Mouse (Mus musculus) myocyte (in vitro differentiated cells): Measurements from ENCODE around the gene 4930402F06Rik. TPM values are rescaled to one million over a fixed set of nuclear protein-coding genes. Genes with fewer than 3 reads are reported as not detected.

ENCODE experiments used
- H3K27me3 ChIP-seq: one replicate; pipeline ENCODE4 v1.6.1; 2011; ENCODE audit not compliant: control insufficient read depth, insufficient read depth, insufficient read length
- H3K36me3 ChIP-seq: one replicate; pipeline ENCODE4 v1.6.1; 2011; ENCODE audit not compliant: control insufficient read depth, insufficient read depth
- H3K4me2 ChIP-seq: one replicate; pipeline ENCODE4 v1.6.1; 2011; ENCODE audit warnings: low read depth, control low read depth
- H3K4me3 ChIP-seq: one replicate; pipeline ENCODE4 v1.5.1; 2011; ENCODE audit warnings: mild to moderate bottlenecking, control low read depth, moderate library complexity
- H3K79me2 ChIP-seq: one replicate; pipeline ENCODE4 v1.6.1; 2011; ENCODE audit not compliant: control insufficient read depth, insufficient read depth
- H3ac ChIP-seq: one replicate; pipeline ENCODE4 v1.6.1; 2011; ENCODE audit not compliant: control insufficient read depth, insufficient read length
- CEBPB ChIP-seq: IDR thresholded peaks from 2 replicates; pipeline ENCODE4 v1.6.1; 2011; ENCODE audit warnings: mild to moderate bottlenecking, moderate library complexity; ENCODE audit not compliant: poor library complexity, insufficient read depth, severe bottlenecking
- E2F4 ChIP-seq: IDR thresholded peaks from one replicate; pipeline ENCODE4 v1.6.1; 2011; ENCODE audit warnings: mild to moderate bottlenecking, control low read depth, moderate library complexity; ENCODE audit not compliant: insufficient read depth
- MAX ChIP-seq: IDR thresholded peaks from one replicate; pipeline ENCODE4 v1.6.1; 2011; ENCODE audit warnings: low read depth, mild to moderate bottlenecking, control low read depth
- MYOD1 ChIP-seq, 3 experiments: IDR thresholded peaks; one replicate each; pipeline ENCODE4 v1.6.1; 2011; ENCODE audit warnings: control low read depth in 2 of 3, low read depth in 2 of 3, mild to moderate bottlenecking in 2 of 3, moderate library complexity in 1 of 3; ENCODE audit not compliant: insufficient read length in 2 of 3, control insufficient read depth in 1 of 3
- MYOG ChIP-seq, 3 experiments: IDR thresholded peaks; one replicate each; pipeline ENCODE4 v1.6.1; 2011; ENCODE audit warnings: control low read depth in 2 of 3, low read depth in 2 of 3, mild to moderate bottlenecking in 2 of 3; ENCODE audit not compliant: insufficient read length in 2 of 3, control insufficient read depth in 1 of 3, insufficient read depth in 1 of 3
- POLR2A ChIP-seq: IDR thresholded peaks from one replicate; pipeline ENCODE4 v1.6.1; 2011; ENCODE audit warnings: low read depth, mild to moderate bottlenecking, control low read depth, moderate library complexity; ENCODE audit not compliant: insufficient read length
- POLR2AphosphoS2 ChIP-seq: IDR thresholded peaks from one replicate; pipeline ENCODE4 v1.6.1; 2011; ENCODE audit warnings: low read depth, control low read depth; ENCODE audit not compliant: insufficient read length
- REST ChIP-seq: IDR thresholded peaks from one replicate; pipeline ENCODE4 v1.6.1; 2011; ENCODE audit warnings: mild to moderate bottlenecking, control low read depth, moderate library complexity; ENCODE audit not compliant: insufficient read depth, insufficient read length
- SRF ChIP-seq: IDR thresholded peaks from one replicate; pipeline ENCODE4 v1.6.1; 2011; ENCODE audit warnings: low read depth; ENCODE audit not compliant: control insufficient read depth, insufficient read length
- TCF12 ChIP-seq: IDR thresholded peaks from one replicate; pipeline ENCODE4 v1.6.1; 2011; ENCODE audit warnings: mild to moderate bottlenecking, control low read depth; ENCODE audit not compliant: poor library complexity, insufficient read depth, severe bottlenecking
- TCF3 ChIP-seq: IDR thresholded peaks from one replicate; pipeline ENCODE4 v1.6.1; 2011; ENCODE audit warnings: low read depth, control low read depth; ENCODE audit not compliant: insufficient read length
- USF1 ChIP-seq: IDR thresholded peaks from one replicate; pipeline ENCODE4 v1.6.1; 2011; ENCODE audit warnings: low read depth, mild to moderate bottlenecking, control low read depth, moderate library complexity
- polyA plus RNA-seq: library from polyadenylated mRNA; unstranded; fragments of >200 nt; fragmentation: generic; extraction: Trizol; gene quantifications from one replicate; pipeline ENCODE4 v1.2.1, GENCODE M21; 2012; ENCODE audit warnings: missing spikeins

The 4930402F06Rik gene
- polyA plus RNA-seq, 1 experiment, result not detected

GRCm38 (mm10) chr2:35337419-35337818, 59.6 kb downstream of the 4930402F06Rik start:
- Histone ChIP-seq H3K27me3 (no peaks in the 10 kb centered on the region), H3K4me3 (peak overlapping the region; percentile 82), H3K36me3 (peaks cover 2% of the 10 kb centered on the region), H3K79me2 (peaks cover 39% of the 10 kb centered on the region), H3ac (no peak overlapping the region), H3K4me2 (peak overlapping the region; percentile 99)
- no peak for TF ChIP-seq REST
- no peak for TF ChIP-seq TCF3
- TF ChIP-seq MYOG (IDR thresholded peaks at IDR 0.05; ENCODE audit: control insufficient read depth in 1 of 3, insufficient read depth in 1 of 3, insufficient read length in 2 of 3, low read depth in 2 of 3), result no peak
- no peak for TF ChIP-seq E2F4
- TF ChIP-seq POLR2AphosphoS2, result no peak
- TF ChIP-seq CEBPB, result no peak
- no peak for TF ChIP-seq USF1
- no peak for TF ChIP-seq POLR2A
- no peak for TF ChIP-seq MAX
- no peak for TF ChIP-seq TCF12
- TF ChIP-seq SRF, result no peak
- TF ChIP-seq MYOD1 (IDR thresholded peaks at IDR 0.05; ENCODE audit: control insufficient read depth in 1 of 3, insufficient read length in 2 of 3, low read depth in 2 of 3), result no peak

GRCm38 (mm10) chr2:35336388-35337280, 60.3 kb downstream of the 4930402F06Rik start, which contains the start of gene Stom:
Stom (minus strand) TSS chr2:35336976.
- peak within 1 kb of the TSS; percentile 82 for H3K4me3 ChIP-seq
- H3K79me2 ChIP-seq, result peaks cover 47% of the 10 kb centered on the region
- peak within 1 kb of the TSS; percentile 99 for H3K4me2 ChIP-seq
- peaks cover 9% of the 10 kb centered on the region for H3K36me3 ChIP-seq
- H3K27me3 ChIP-seq, result no peaks in the 10 kb centered on the region
- peak in 1 of 3 experiments; percentile 25 for TF ChIP-seq MYOG (IDR thresholded peaks at IDR 0.05; ENCODE audit: control insufficient read depth in 1 of 3, insufficient read depth in 1 of 3, insufficient read length in 2 of 3, low read depth in 2 of 3)
- TF ChIP-seq MYOD1 (IDR thresholded peaks at IDR 0.05; ENCODE audit: control insufficient read depth in 1 of 3, insufficient read length in 2 of 3, low read depth in 2 of 3), result peak in 1 of 3 experiments; percentile 32
- no peak for TF ChIP-seq E2F4
- peak; percentile 84 for TF ChIP-seq POLR2AphosphoS2
- TF ChIP-seq REST, result no peak
- TF ChIP-seq USF1, result peak; percentile 16
- TF ChIP-seq POLR2A, result peak; percentile 91
- peak; percentile 49 for TF ChIP-seq SRF
- no peak for TF ChIP-seq TCF3
- H3ac ChIP-seq, result peak within 1 kb of the TSS; percentile 33

- Histone ChIP-seq H3K79me2 (peaks cover 56% of the 10 kb centered on the region), H3ac (no peak overlapping the region), H3K36me3 (peaks cover 10% of the 10 kb centered on the region), H3K27me3 (no peaks in the 10 kb centered on the region), H3K4me3 (peak overlapping the region; percentile 82), H3K4me2 (peak overlapping the region; percentile 97)
- TF ChIP-seq REST (no peak), MYOD1 (IDR thresholded peaks at IDR 0.05; ENCODE audit: control insufficient read depth in 1 of 3, insufficient read length in 2 of 3, low read depth in 2 of 3) (peak in 1 of 3 experiments; percentile 22)
These were observed 61.4 kb downstream of the 4930402F06Rik start for GRCm38 (mm10) chr2:35335620-35336019.

GRCm38 (mm10) chr2:35333670-35334069, 63.3 kb downstream of the 4930402F06Rik start:
- Histone ChIP-seq H3K79me2 (peaks cover 64% of the 10 kb centered on the region), H3ac (no peak overlapping the region), H3K4me3 (no peak overlapping the region), H3K27me3 (no peaks in the 10 kb centered on the region), H3K36me3 (peaks cover 10% of the 10 kb centered on the region), H3K4me2 (peak overlapping the region; percentile 97)
- TF ChIP-seq CEBPB, result no peak
- TF ChIP-seq MYOD1 (IDR thresholded peaks at IDR 0.05; ENCODE audit: control insufficient read depth in 1 of 3, insufficient read length in 2 of 3, low read depth in 2 of 3), result no peak
- no peak for TF ChIP-seq TCF12
- TF ChIP-seq POLR2A, result no peak
- TF ChIP-seq MYOG (IDR thresholded peaks at IDR 0.05; ENCODE audit: control insufficient read depth in 1 of 3, insufficient read depth in 1 of 3, insufficient read length in 2 of 3, low read depth in 2 of 3), result no peak
- no peak for TF ChIP-seq POLR2AphosphoS2
- TF ChIP-seq USF1, result no peak
- no peak for TF ChIP-seq MAX
- TF ChIP-seq TCF3, result no peak
- TF ChIP-seq REST, result no peak
- TF ChIP-seq SRF, result no peak
- TF ChIP-seq E2F4, result no peak
